In the genomic region with DNA sequence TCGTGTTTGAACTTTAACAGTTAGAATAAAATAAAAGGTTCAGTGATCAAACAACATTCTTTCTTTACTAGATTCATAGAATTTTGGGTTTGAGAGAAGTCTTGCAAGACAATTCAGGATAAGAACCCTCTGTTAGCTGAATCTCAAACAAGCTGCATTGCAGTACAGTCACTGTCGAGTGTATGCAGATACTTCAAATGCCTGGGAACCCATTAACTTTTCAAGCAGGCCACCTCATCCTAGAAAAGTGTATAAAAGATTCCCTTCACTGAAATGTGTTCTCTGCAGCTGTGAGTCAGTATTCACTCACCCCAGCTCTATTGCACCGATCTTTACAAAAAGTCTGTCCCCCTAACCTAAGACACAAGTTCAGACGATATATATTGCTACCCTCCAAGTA, we compare ENCODE assay signal across 9 mouse cellular contexts. TPM values are rescaled to one million over a fixed set of nuclear protein-coding genes. Genes with fewer than 3 reads are reported as not detected.
DNase-seq lines count a peak whose midpoint lies in the region; ATAC-seq lines count a peak whose summit lies in the region.
"Had no signal": no experiment of that assay in that cellular context is flagged by ENCODE, and none has a peak within 500 bp of the region (broad histone marks: within the 10 kb centered on the region; RNA-seq: fewer than 3 reads in every experiment).

No protein-coding gene starts in this region.

- H3K27me3 ChIP-seq in liver, embryonic 11.5 days (replicated peaks; ENCODE audit: control insufficient read depth, insufficient read depth, low read length), result no peaks in the 10 kb centered on the region
- H3K27me3 ChIP-seq in embryonic facial prominence, embryonic 12.5 days, result no peaks in the 10 kb centered on the region
- H3K27me3 ChIP-seq in limb, embryonic 10.5 days (ENCODE audit: low read depth, poor library complexity, severe bottlenecking), result no peaks in the 10 kb centered on the region
- H3K27me3 ChIP-seq in neural tube, embryonic 14.5 days (ENCODE audit: control insufficient read depth, insufficient read depth, low read length), result no peaks in the 10 kb centered on the region

- intact Hi-C loops in left cerebral cortex, postnatal 14 days (cut with DNase I), result loop anchor here (10.0 kb wide), 1 partner anchor 229 kb away; no protein-coding TSS in a partner anchor

- H3K4me2 ChIP-seq in liver, embryonic 11.5 days, result peak overlapping the region; percentile 74
- peak overlapping the region; percentile 61 for H3K4me2 ChIP-seq in embryonic facial prominence, embryonic 12.5 days (replicated peaks)
- H3K4me2 ChIP-seq in neural tube, embryonic 14.5 days (ENCODE audit: low read depth, low read length), result peak overlapping the region; percentile 92

- H3K27ac ChIP-seq in liver, embryonic 11.5 days (ENCODE audit: low read depth, low read length), result no peak overlapping the region
- H3K27ac ChIP-seq in embryonic facial prominence, embryonic 12.5 days, result no peak overlapping the region
- H3K27ac ChIP-seq in limb, embryonic 10.5 days, result no peak overlapping the region
- no peak overlapping the region for H3K27ac ChIP-seq in neural tube, embryonic 14.5 days (ENCODE audit: low read depth, low read length)

- no peak overlapping the region; the same call in 1 of the 2 replicates for H3K9ac ChIP-seq in liver, embryonic 11.5 days (ENCODE audit: low read depth, low read length)
- H3K9ac ChIP-seq in embryonic facial prominence, embryonic 12.5 days, result no peak overlapping the region
- H3K9ac ChIP-seq in neural tube, embryonic 14.5 days (replicated peaks; ENCODE audit: low read depth, low read length), result peak overlapping the region; percentile 65; the same call in 1 of the 2 replicates

- no peaks in the 10 kb centered on the region for H3K9me3 ChIP-seq in liver, embryonic 11.5 days (ENCODE audit: control insufficient read depth, low read length)
- H3K9me3 ChIP-seq in embryonic facial prominence, embryonic 12.5 days, result no peaks in the 10 kb centered on the region
- no peaks in the 10 kb centered on the region for H3K9me3 ChIP-seq in limb, embryonic 10.5 days (replicated peaks)
- no peaks in the 10 kb centered on the region for H3K9me3 ChIP-seq in neural tube, embryonic 14.5 days (ENCODE audit: control insufficient read depth, low read length)

- 0 out of 2 replicates have a peak, but pooled peaks cover 2% of the 10 kb centered on the region for H3K36me3 ChIP-seq in liver, embryonic 11.5 days (ENCODE audit: control insufficient read depth, insufficient read depth, low read length)
- H3K36me3 ChIP-seq in embryonic facial prominence, embryonic 12.5 days, result peaks cover 21% of the 10 kb centered on the region
- peaks cover 21% of the 10 kb centered on the region for H3K36me3 ChIP-seq in limb, embryonic 10.5 days
- H3K36me3 ChIP-seq in neural tube, embryonic 14.5 days (ENCODE audit: control insufficient read depth, insufficient read depth, low read length), result peaks cover 4% of the 10 kb centered on the region; the same call in 1 of the 2 replicates

- DNase-seq in liver, embryonic 11.5 days (ENCODE audit: low spot score), result no peak
- no peak for DNase-seq in liver
- DNase-seq in limb, embryonic 10.5 days (ENCODE audit: low spot score), result no peak
- DNase-seq in cerebellum, postnatal 25 days, result no peak
- no peak for DNase-seq in left cerebral cortex, postnatal 14 days (ENCODE audit: low spot score in 2 of 2)
- no peak for DNase-seq in spleen, postnatal 10 days (ENCODE audit: low spot score in 2 of 2)
- DNase-seq: right cerebral cortex, postnatal 25 days had no signal

- WGBS in liver, embryonic 11.5 days, result 69% methylated on average over 4 of the region's 4 CpGs
- WGBS in embryonic facial prominence, embryonic 12.5 days, result 75% methylated on average over 4 of the region's 4 CpGs
- 80% methylated on average over 4 of the region's 4 CpGs for WGBS in limb, embryonic 10.5 days
- WGBS in neural tube, embryonic 14.5 days, result 60% methylated on average over 4 of the region's 4 CpGs

- peak overlapping the region; percentile 84 for H3K4me3 ChIP-seq in liver, embryonic 11.5 days (ENCODE audit: low read depth, low read length)
- peak overlapping the region; percentile 85 for H3K4me3 ChIP-seq in embryonic facial prominence, embryonic 12.5 days
- H3K4me3 ChIP-seq in limb, embryonic 10.5 days, result peak overlapping the region; percentile 75
- H3K4me3 ChIP-seq in neural tube, embryonic 14.5 days (ENCODE audit: low read depth, low read length), result peak overlapping the region; percentile 84

- no peak for ATAC-seq in liver, embryonic 11.5 days (replicated peaks; ENCODE audit: low FRiP score)
- no peak for ATAC-seq in embryonic facial prominence, embryonic 12.5 days (ENCODE audit: insufficient number of reproducible peaks, insufficient read depth, low FRiP score, low TSS enrichment)
- no peak for ATAC-seq in neural tube, embryonic 14.5 days (ENCODE audit: low read depth)

- no peaks in the 10 kb centered on the region; the same call in 1 of the 2 replicates for H3K4me1 ChIP-seq in liver, embryonic 11.5 days (replicated peaks; ENCODE audit: control insufficient read depth, insufficient read depth, low read length)
- peaks cover 11% of the 10 kb centered on the region for H3K4me1 ChIP-seq in embryonic facial prominence, embryonic 12.5 days
- H3K4me1 ChIP-seq in limb, embryonic 10.5 days, result peaks cover 17% of the 10 kb centered on the region
- peaks cover 12% of the 10 kb centered on the region for H3K4me1 ChIP-seq in neural tube, embryonic 14.5 days (ENCODE audit: control insufficient read depth, insufficient read depth, low read length)

RNA-seq across cellular contexts. Expression of a gene that starts 1.2 kb away (rescaled TPM):
- 29.9 and 31.6 TPM in 2 replicates for polyA plus RNA-seq in liver, embryonic 11.5 days (2014; fragmentation: Nextera tagmentation; extraction: Ambion mirVana)
- polyA plus RNA-seq in embryonic facial prominence, embryonic 12.5 days (2016; fragmentation: Nextera tagmentation; extraction: Ambion mirVana), result 62.0 and 65.2 TPM in 2 replicates
- 48.0 and 51.4 TPM in 2 replicates for polyA plus RNA-seq in limb, embryonic 10.5 days (2016; fragmentation: Nextera tagmentation; extraction: Ambion mirVana)
- polyA plus RNA-seq in neural tube, embryonic 14.5 days (2014; fragmentation: Nextera tagmentation; extraction: Ambion mirVana), result 123 and 141 TPM in 2 replicates
- 100 to 1,000 TPM; 125 to 133 TPM for total RNA-seq in left cerebral cortex, postnatal 14 days (2021)
